Mouse (Mus musculus) small intestine, adult 2 months (tissue): ENCODE results near the gene Rasa2. TPM values are rescaled to one million over a fixed set of nuclear protein-coding genes. Genes with fewer than 3 reads are reported as not detected.

ENCODE experiments used
- H3K27ac ChIP-seq: fragments of 200-500 bp; 2 replicates; pipeline ENCODE4 v1.5.1; 2012; ENCODE audit warnings: low read depth, low read length, control low read depth, inconsistent platforms; ENCODE audit not compliant: insufficient read depth
- H3K27me3 ChIP-seq: fragments of 200-500 bp; 2 replicates; pipeline ENCODE4 v1.6.1; 2012; ENCODE audit warnings: mild to moderate bottlenecking, moderate library complexity, low read length, inconsistent platforms; ENCODE audit not compliant: control insufficient read depth, insufficient read depth
- H3K36me3 ChIP-seq: fragments of 200-500 bp; 2 replicates; pipeline ENCODE4 v1.6.1; 2012; ENCODE audit warnings: mild to moderate bottlenecking, low read length, control low read depth, inconsistent platforms; ENCODE audit not compliant: control insufficient read depth, insufficient read depth
- H3K4me1 ChIP-seq: fragments of 200-500 bp; 2 replicates; pipeline ENCODE4 v1.6.1; 2012; ENCODE audit warnings: low read length, inconsistent platforms, mixed read lengths; ENCODE audit not compliant: control insufficient read depth, insufficient read depth, insufficient read length
- H3K4me3 ChIP-seq: fragments of 200-500 bp; 2 replicates; pipeline ENCODE4 v1.5.1; 2012; ENCODE audit warnings: low read depth, mild to moderate bottlenecking, control low read depth, inconsistent platforms, low read length, moderate library complexity
- CTCF ChIP-seq: fragments of 200-500 bp; IDR thresholded peaks from 2 replicates; pipeline ENCODE4 v1.5.1; 2012; ENCODE audit warnings: low read depth, mild to moderate bottlenecking, control low read depth, inconsistent platforms, low read length, moderate library complexity, mixed read lengths; ENCODE audit not compliant: insufficient replicate concordance, insufficient read length; ENCODE audit errors: extremely low read depth
- POLR2A ChIP-seq: fragments of 200-500 bp; IDR thresholded peaks from 2 replicates; pipeline ENCODE4 v1.6.1; 2012; ENCODE audit warnings: low read depth, mild to moderate bottlenecking, control low read depth, inconsistent platforms, low read length, moderate library complexity
- WGBS: fragments of 180-500 bp; shearing (Covaris S2); methylation state at CpG from one replicate; pipeline ENCODE4 v1.1.7; 2018; 5-methylcytosine and 5-hydroxymethylcytosine counted together
- polyA plus RNA-seq: library from polyadenylated mRNA; depleted of rRNA; stranded (reverse); fragments of >200 nt; gene quantifications from 2 replicates; pipeline ENCODE4 v1.2.3, GENCODE M21; 2012

Rasa2 gene
- polyA plus RNA-seq, 1 experiment, result 2.6 TPM

DNA sequence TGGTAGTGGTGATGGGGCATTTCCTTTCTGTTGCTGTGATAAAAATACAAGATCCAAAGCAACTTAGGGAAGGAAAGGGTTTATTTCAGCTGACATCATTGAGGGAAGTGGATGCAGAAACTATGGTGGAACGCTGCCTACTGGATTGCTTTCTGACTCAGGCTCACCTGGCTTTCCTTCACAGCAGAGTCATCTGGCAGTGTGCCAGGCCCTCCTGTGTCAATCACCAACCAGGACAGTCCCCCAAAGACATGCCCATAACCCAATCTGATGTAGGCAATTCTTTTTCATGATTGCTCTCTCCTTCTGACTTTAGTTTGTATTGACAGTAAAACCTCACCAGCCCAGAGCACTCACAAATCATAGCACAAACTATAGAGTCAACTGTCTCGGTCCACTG, 41.0 kb upstream of the Rasa2 start:
- H3K27ac ChIP-seq, result no peak overlapping the region

DNA sequence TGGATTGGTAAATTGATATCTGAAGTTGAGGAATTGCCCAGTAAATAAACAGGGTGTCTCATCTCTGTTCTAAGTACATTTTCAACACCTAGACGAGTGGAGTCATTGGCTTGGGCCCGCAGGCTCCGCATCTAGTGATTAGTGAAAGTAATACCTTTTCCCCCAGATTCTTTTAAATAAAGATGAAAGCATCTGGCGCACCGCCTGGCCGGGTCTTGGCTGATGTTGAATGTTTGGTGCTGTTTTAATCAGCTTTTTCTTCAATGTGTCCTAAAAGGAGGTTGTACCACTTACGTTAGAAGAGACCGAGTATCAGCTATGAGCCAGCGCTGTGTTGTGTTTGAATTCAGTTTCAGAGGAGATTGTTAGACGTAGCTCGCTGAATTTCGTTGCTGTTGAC, 39.8 kb upstream of the Rasa2 start:
- no peak overlapping the region for H3K27ac ChIP-seq
- TF ChIP-seq CTCF, result no peak
- TF ChIP-seq POLR2A, result no peak
- 95% methylated on average over 12 of the region's 12 CpGs for WGBS
- H3K27me3 ChIP-seq, result no peaks in the 10 kb centered on the region
- H3K4me3 ChIP-seq, result no peak overlapping the region
- no peaks in the 10 kb centered on the region for H3K36me3 ChIP-seq
- H3K4me1 ChIP-seq, result peaks cover 4% of the 10 kb centered on the region; the same call in 1 of the 2 replicates

More for the DNA sequence above, 41.0 kb upstream of the Rasa2 start:
- Histone ChIP-seq H3K27me3 (no peaks in the 10 kb centered on the region), H3K4me1 (peaks cover 4% of the 10 kb centered on the region; the same call in 1 of the 2 replicates), H3K4me3 (no peak overlapping the region), H3K36me3 (no peaks in the 10 kb centered on the region)
- 63% methylated on average over 2 of the region's 2 CpGs for WGBS
- TF ChIP-seq CTCF (no peak), POLR2A (no peak)

DNA sequence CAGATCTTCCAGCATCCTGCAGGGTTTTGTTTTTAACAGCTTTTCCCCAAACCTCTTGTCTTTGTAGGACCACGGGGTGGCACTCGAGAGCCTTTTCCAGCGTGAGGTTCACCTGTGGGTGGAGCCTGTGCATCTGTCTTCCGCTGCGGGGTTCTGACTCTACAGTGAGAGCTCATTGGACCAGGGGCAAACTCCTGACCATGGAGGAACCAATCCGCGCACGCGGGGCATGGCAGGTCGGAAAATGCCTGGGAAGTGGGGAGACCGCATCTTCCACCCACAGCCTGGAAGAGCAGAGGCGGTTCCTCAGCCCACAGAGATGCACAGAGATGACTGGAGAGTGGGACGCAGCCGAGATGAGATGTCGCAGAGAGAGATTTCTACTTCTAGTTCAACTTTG, 38.5 kb upstream of the Rasa2 start:
- WGBS, result 2% methylated on average over 15 of the region's 15 CpGs
- peak overlapping the region; percentile 12; the same call in 1 of the 2 replicates for H3K27ac ChIP-seq
- H3K36me3 ChIP-seq, result no peaks in the 10 kb centered on the region
- peaks cover 4% of the 10 kb centered on the region; the same call in 1 of the 2 replicates for H3K4me1 ChIP-seq
- TF ChIP-seq POLR2A (peak; percentile 67; the same call in 1 of the 2 replicates), CTCF (peak; percentile 94)
- H3K4me3 ChIP-seq, result peak overlapping the region; percentile 63
- H3K27me3 ChIP-seq, result no peaks in the 10 kb centered on the region

DNA sequence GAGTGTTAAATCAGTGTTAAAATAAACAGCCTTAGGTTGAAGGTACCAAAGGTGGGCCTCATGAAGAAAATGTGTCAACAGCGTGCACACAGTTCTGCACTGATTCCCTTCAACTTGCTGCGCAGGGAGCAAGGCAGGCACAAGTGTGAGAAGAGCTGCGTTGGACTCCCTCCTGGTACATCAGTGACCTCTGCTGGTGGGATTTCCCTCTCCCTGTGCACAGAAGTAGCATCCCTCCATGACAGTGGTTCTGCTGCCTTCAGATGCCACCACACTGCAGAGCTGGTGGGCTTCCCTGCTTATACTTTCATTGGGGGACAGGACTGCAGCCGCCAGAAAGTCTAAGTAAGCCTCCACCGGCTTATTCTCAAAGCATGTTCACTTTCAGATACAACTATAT, 37.2 kb upstream of the Rasa2 start:
- peaks cover 4% of the 10 kb centered on the region; the same call in 1 of the 2 replicates for H3K4me1 ChIP-seq
- H3K27me3 ChIP-seq, result no peaks in the 10 kb centered on the region
- 61% methylated on average over 5 of the region's 5 CpGs for WGBS
- TF ChIP-seq CTCF (peak; percentile 76; the same call in 1 of the 2 replicates), POLR2A (peak; percentile 25; the same call in 1 of the 2 replicates)
- H3K36me3 ChIP-seq, result no peaks in the 10 kb centered on the region
- no peak overlapping the region for H3K4me3 ChIP-seq
- no peak overlapping the region for H3K27ac ChIP-seq

DNA sequence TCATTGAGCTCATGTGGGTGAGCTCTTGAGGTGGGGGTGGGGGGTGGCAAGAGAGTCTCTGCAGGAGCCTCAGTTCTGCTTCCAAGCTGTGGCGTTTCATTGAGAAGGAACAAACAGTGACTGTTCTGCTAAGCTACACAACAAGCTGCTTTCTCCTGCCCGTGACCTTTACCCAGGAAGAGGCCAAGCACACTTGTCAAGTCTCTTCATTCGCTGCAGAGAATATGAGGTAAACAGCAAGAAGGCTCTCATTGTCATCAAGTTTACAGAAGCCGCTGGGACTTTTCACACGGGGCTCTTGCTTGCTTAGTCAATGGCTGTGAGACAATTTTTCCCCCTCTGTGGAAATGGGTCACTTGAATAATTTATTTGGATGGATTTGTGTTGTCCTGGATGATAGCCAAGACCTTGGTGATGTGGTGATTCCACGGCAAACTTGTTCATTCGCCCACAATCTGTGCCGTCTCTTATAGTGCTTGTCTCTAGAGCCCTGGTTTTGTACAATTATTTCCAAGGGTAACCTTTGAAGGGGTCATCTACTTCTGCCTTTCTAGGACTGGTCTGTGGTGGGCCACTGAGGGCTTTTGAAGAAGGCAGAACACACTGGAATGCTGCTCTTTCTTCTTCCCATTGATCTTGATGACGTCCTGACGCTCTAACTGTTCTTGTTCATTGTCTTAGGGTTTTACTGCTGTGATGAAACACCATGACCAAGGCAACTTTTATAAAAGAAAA, 29.3 kb upstream of the Rasa2 start:
- Histone ChIP-seq H3K27me3 (no peaks in the 10 kb centered on the region), H3K4me1 (peaks cover 6% of the 10 kb centered on the region; the same call in 1 of the 2 replicates), H3K4me3 (no peak overlapping the region), H3K36me3 (no peaks in the 10 kb centered on the region), H3K27ac (no peak overlapping the region; the same call in 1 of the 2 replicates)
- TF ChIP-seq CTCF (no peak), POLR2A (no peak)
- 60% methylated on average over 10 of the region's 10 CpGs for WGBS

DNA sequence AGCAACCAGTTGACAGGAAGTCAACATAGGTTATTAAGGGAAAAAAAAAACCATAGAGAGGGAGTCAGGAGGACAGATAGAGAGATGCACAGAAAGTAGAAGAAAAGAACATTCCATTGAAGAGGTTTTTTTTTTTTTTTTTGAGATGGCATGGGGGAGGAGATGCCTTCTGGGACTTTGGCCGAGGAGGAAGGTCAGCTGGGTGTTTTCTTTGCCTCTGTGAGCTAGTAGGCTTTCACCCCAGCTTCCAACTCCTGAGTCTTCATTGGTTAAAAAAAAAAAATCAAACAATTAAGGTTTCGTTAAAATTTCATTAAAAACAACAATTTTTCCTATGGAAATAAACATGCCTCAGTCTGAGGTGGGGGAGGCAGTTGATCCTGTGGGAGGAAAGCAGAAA, 28.4 kb upstream of the Rasa2 start:
- TF ChIP-seq CTCF (no peak), POLR2A (no peak)
- H3K4me1 ChIP-seq, result peaks cover 6% of the 10 kb centered on the region; the same call in 1 of the 2 replicates
- H3K27ac ChIP-seq, result no peak overlapping the region
- 59% methylated on average over 2 of the region's 2 CpGs for WGBS
- no peaks in the 10 kb centered on the region for H3K36me3 ChIP-seq
- H3K4me3 ChIP-seq, result no peak overlapping the region
- no peaks in the 10 kb centered on the region for H3K27me3 ChIP-seq

DNA sequence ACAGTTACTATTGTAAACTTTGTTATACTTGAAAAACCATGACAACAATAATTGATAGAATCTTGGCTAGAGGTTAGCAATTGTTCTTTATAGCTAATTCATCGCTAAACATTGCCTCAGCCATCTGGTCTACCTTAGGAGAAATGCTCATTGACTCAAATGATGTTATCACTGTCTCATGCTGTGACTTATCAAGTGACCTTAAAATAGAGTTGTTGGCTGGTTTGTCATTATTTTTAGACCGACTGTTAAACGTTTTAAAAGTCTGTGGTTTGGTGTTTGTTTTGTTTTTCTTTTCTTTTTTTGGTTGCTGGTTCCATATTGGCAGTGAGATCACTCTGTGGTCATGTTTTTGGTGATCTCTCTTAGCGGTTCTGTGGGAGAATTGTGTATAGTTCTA, 22.1 kb upstream of the Rasa2 start:
- Histone ChIP-seq H3K27me3 (no peaks in the 10 kb centered on the region), H3K27ac (no peak overlapping the region), H3K4me1 (peaks cover 12% of the 10 kb centered on the region; the same call in 1 of the 2 replicates), H3K36me3 (no peaks in the 10 kb centered on the region), H3K4me3 (no peak overlapping the region)
- TF ChIP-seq POLR2A (no peak), CTCF (no peak)
- WGBS, result 37% methylated on average over 4 of the region's 4 CpGs
